Mouse (Mus musculus) stomach, embryonic 14.5 days (tissue): ENCODE results near the gene Taf11. TPM values are rescaled to one million over a fixed set of nuclear protein-coding genes. Genes with fewer than 3 reads are reported as not detected.
A peak's percentile ranks its signal among the peaks of the same experiment; 100 is the strongest.

Experiments used
- ATAC-seq: fragments of 200-750 bp; cut with Nextera tagmentation; 2 replicates; pipeline ENCODE4 v1.8.0; 2017; ENCODE audit warnings: low read depth, moderate TSS enrichment; ENCODE audit not compliant: insufficient number of reproducible peaks, insufficient read depth, low FRiP score
- H3K27ac ChIP-seq: fragments of 300-500 bp; sonication (generic); 2 replicates; pipeline ENCODE4 v1.5.1; 2014; ENCODE audit warnings: mild to moderate bottlenecking, low read length, moderate library complexity, mixed read lengths
- H3K27me3 ChIP-seq: fragments of 300-500 bp; sonication (generic); 2 replicates; pipeline ENCODE4 v1.6.1; 2014; ENCODE audit warnings: low read length, control low read depth, mixed read lengths; ENCODE audit not compliant: control insufficient read depth, insufficient read depth
- H3K36me3 ChIP-seq: fragments of 300-500 bp; sonication (generic); 2 replicates; pipeline ENCODE4 v1.6.1; 2014; ENCODE audit warnings: mild to moderate bottlenecking, control low read depth, low read length, moderate library complexity, mixed read lengths; ENCODE audit not compliant: control insufficient read depth, insufficient read depth
- H3K4me1 ChIP-seq: fragments of 300-500 bp; sonication (generic); 2 replicates; pipeline ENCODE4 v1.6.1; 2014; ENCODE audit warnings: low read length, control low read depth, mixed read lengths; ENCODE audit not compliant: control insufficient read depth, insufficient read depth
- H3K4me2 ChIP-seq: fragments of 300-500 bp; sonication (generic); replicated peaks from 2 replicates; pipeline ENCODE4 v1.6.1; 2014; ENCODE audit warnings: low read depth, low read length, control low read depth
- H3K4me3 ChIP-seq: fragments of 300-500 bp; sonication (generic); 2 replicates; pipeline ENCODE4 v1.5.1; 2014; ENCODE audit warnings: low read depth, low read length, control low read depth
- H3K9ac ChIP-seq: fragments of 300-500 bp; sonication (generic); replicated peaks from 2 replicates; pipeline ENCODE4 v1.6.1; 2014; ENCODE audit warnings: low read depth, mild to moderate bottlenecking, control low read depth, low read length, moderate library complexity, mixed read lengths
- H3K9me3 ChIP-seq: fragments of 300-500 bp; sonication (generic); 2 replicates; pipeline ENCODE4 v1.6.1; 2016; ENCODE audit warnings: low read depth, low read length, control low read depth; ENCODE audit not compliant: control insufficient read depth
- WGBS: fragments of 180-500 bp; shearing (Covaris S2); extraction: QIAGEN DNeasy Blood & Tissue Kit; methylation state at CpG from one replicate; pipeline ENCODE4 v1.1.7; 2014; 5-methylcytosine and 5-hydroxymethylcytosine counted together
- polyA plus RNA-seq: library from polyadenylated mRNA; unstranded; fragments of >200 nt; fragmentation: Nextera tagmentation; extraction: Ambion mirVana; gene quantifications from 2 replicates; pipeline ENCODE4 v1.2.1, GENCODE M21; 2014

Taf11 gene
- polyA plus RNA-seq = 63.3 and 67.9 TPM in 2 replicates

DNA sequence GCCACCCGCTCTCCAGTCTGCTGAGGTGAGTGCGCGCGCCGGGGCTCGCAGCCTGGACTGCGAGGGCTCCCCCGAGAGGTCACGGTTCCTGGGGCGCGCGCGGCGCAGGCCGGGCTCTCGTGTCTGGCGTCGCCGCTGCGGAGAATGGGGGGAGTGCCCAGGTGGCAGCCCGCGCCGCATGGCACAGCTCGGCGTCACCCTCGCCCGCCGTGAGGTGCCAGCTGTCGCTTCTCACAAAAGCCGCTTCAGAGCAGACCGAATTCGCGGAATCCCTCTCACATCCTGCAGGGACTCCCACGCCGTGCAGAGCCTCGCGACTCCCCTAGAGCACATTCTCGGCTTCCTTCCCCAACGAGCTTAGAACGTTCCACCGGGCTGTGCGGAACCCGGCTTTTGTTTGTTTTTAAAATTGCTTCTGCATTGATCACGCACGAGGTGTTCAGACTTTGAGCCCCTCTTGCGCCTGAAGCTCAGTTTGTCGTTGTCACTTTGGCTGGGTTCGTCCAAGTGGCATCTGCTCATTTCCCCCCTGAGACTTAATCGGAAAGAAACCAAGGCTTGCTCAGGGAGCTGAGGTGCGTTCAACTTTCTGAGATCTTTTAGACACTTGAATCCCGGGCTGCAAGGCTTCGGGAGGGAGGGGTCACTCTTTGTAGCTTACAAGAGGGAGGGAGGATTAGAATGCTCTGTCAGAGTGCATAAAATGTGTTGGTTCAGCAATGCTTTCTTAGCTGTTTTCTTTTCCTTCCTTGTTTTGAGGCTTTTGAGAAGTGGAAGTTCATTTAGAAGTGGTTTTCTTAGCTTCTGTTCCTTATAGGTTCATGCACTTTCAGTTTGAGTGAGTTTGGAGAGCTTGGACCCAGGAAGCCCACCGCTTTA lies at the start of gene Taf11:
Taf11 (minus strand) TSS at position 223 of the 879 bp plus-strand sequence.
- H3K27me3 ChIP-seq = no peaks in the 10 kb centered on the region
- peak within 1 kb of the TSS; percentile 69 for H3K4me3 ChIP-seq
- H3K9ac ChIP-seq = peak within 1 kb of the TSS; percentile 71
- no peaks in the 10 kb centered on the region for H3K9me3 ChIP-seq
- H3K36me3 ChIP-seq = peaks cover 5% of the 10 kb centered on the region; the same call in 1 of the 2 replicates
- H3K27ac ChIP-seq = peak within 1 kb of the TSS; percentile 77
- H3K4me1 ChIP-seq = peaks cover 22% of the 10 kb centered on the region
- H3K4me2 ChIP-seq = peak within 1 kb of the TSS; percentile 89
- peak; percentile 34; the same call in 1 of the 2 replicates for ATAC-seq
- WGBS = 1% methylated on average over 45 of the region's 53 CpGs

DNA sequence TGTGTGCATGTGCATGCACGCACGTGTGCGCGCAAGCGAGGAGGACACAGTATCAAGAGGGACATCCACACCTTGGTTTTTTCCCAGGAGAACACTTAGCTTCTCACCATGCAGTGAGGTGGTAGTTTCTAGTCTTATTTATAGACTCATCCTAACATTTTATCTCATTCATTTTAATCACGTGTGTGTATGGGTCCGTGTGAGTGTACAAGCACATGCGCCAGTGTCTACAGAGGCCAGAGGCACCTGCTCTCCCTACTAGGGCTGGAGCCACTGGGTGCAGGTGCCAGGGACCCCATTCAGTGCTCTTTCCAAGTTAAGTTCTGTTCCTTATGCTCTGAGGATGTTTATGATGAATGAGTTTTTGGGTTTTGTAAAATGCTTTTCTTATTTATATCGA lies 48.0 kb upstream of the Taf11 start:
- Histone ChIP-seq H3K9ac (no peak overlapping the region), H3K4me2 (no peak overlapping the region), H3K36me3 (no peaks in the 10 kb centered on the region), H3K4me3 (no peak overlapping the region), H3K4me1 (peaks cover 11% of the 10 kb centered on the region; the same call in 1 of the 2 replicates), H3K27me3 (no peaks in the 10 kb centered on the region), H3K9me3 (no peaks in the 10 kb centered on the region), H3K27ac (no peak overlapping the region)
- no peak for ATAC-seq
- WGBS = 89% methylated on average over 9 of the region's 9 CpGs

DNA sequence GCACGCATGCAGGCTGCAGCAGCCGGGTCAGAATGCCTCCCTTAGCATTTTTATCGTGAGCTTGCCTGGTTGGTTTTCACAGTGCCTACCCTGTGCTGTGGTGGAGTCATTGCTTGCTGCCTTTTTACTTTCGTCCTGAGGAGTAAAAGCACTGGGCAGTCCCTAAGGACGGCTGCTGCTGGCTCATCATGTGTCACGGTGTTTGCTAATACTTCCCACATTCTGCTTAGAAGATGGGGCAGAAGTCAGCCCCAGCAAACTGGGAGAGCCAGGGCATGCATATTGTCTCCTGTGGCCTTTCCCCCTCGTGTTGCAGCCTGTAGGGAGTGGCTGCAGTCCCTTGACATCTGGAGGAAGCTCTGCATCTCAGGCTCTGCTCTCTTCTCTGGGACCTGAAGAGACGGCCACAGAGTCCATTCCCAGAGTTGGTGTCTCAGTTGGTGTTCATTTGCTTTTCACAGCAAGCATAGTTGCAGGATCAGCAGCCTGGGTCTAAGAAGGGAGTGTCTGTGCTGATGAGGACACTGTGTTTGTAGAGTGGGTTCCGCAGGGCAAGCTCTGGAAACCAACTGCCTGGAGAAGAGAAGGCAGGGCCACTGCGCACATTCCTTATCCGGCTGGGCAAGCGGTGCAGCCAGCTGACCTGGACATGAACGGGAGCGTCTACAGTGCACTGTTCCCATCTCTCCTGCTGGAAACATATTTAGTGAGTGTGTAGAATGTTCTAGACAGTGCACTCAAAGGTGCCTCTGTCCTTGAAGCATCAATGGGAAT lies 45.2 kb upstream of the Taf11 start:
- ATAC-seq = no peak
- no peaks in the 10 kb centered on the region for H3K9me3 ChIP-seq
- 47% methylated on average over 14 of the region's 14 CpGs for WGBS
- H3K4me1 ChIP-seq = peaks cover 11% of the 10 kb centered on the region; the same call in 1 of the 2 replicates
- H3K9ac ChIP-seq = no peak overlapping the region
- H3K4me3 ChIP-seq = no peak overlapping the region
- H3K27ac ChIP-seq = no peak overlapping the region; the same call in 1 of the 2 replicates
- no peak overlapping the region for H3K4me2 ChIP-seq
- H3K36me3 ChIP-seq = no peaks in the 10 kb centered on the region
- H3K27me3 ChIP-seq = no peaks in the 10 kb centered on the region

DNA sequence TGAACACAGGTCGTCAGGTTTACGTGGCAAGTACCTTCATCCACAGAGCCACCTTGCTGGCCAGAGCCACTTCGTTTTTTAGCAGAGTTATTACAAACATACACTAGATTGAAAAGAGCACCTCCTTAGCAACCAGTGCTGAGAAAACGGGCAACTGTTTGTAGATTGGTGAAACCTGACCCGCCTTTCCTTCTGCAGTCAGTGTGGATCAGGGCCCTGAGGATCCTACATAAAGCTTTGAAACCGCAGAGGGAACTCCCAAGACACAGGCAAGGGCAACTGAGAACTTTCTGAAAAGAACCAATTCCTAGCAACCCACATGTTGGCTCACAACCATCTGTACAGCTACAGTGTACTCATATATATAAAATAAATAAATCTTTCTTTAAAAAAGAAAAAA lies 43.5 kb upstream of the Taf11 start:
- H3K4me3 ChIP-seq = no peak overlapping the region
- no peaks in the 10 kb centered on the region for H3K27me3 ChIP-seq
- no peaks in the 10 kb centered on the region for H3K36me3 ChIP-seq
- no peak overlapping the region for H3K27ac ChIP-seq
- H3K9me3 ChIP-seq = no peaks in the 10 kb centered on the region
- H3K4me1 ChIP-seq = peaks cover 11% of the 10 kb centered on the region; the same call in 1 of the 2 replicates
- WGBS = 39% methylated on average over 6 of the region's 6 CpGs
- no peak overlapping the region for H3K4me2 ChIP-seq
- H3K9ac ChIP-seq = no peak overlapping the region
- ATAC-seq = no peak

DNA sequence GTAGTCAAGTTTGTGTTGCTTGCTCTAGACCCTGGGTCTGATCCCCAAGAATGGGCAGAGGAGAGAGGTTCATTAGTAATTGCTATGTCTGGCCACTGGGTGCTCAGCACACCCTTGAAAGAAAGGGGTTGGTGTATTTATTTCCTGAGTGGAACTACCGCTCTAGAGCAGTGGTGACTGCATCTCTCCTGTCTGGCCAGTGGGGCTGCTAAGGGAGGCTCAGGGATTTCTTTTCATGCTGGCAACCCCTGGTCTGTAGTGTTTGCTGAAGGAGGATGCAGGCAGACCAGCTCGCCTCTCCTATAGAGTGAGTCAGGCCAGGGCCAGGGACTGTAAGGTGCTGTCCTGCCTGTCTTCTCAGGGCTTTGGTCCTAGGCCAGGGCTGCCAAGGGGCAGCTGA lies 37.5 kb upstream of the Taf11 start:
- Histone ChIP-seq H3K4me2 (no peak overlapping the region), H3K9me3 (no peaks in the 10 kb centered on the region), H3K4me3 (no peak overlapping the region), H3K27ac (peak overlapping the region; percentile 55; the same call in 1 of the 2 replicates), H3K36me3 (no peaks in the 10 kb centered on the region), H3K27me3 (no peaks in the 10 kb centered on the region), H3K9ac (no peak overlapping the region), H3K4me1 (peaks cover 20% of the 10 kb centered on the region; the same call in 1 of the 2 replicates)
- WGBS = 66% methylated on average over 2 of the region's 2 CpGs
- ATAC-seq = no peak; the same call in 1 of the 2 replicates

DNA sequence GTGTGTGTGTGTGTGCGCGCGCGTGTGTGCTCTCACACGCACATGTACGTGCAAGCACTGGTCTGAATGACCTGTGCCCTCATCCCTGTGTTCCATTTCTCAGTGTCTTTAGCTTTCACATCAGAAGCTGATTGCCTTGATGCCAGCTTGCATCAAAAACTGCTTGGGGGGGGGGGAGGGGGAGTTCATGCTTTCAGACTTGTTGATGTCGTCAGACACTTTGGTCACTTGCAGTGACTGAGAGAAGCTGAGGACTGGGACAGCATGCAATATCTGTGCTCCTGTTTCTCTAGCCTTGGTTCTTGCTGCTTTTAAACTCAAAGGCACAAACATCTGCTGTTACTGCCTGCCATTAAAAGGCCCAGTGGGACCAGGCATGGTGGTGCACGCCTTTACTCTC lies 36.7 kb upstream of the Taf11 start:
- H3K9ac ChIP-seq = no peak overlapping the region
- peak overlapping the region; percentile 79; the same call in 1 of the 2 replicates for H3K27ac ChIP-seq
- no peak overlapping the region for H3K4me2 ChIP-seq
- H3K27me3 ChIP-seq = no peaks in the 10 kb centered on the region
- no peaks in the 10 kb centered on the region for H3K9me3 ChIP-seq
- WGBS = 80% methylated on average over 8 of the region's 8 CpGs
- no peak for ATAC-seq
- H3K36me3 ChIP-seq = no peaks in the 10 kb centered on the region
- H3K4me3 ChIP-seq = no peak overlapping the region
- H3K4me1 ChIP-seq = peaks cover 24% of the 10 kb centered on the region; the same call in 1 of the 2 replicates

DNA sequence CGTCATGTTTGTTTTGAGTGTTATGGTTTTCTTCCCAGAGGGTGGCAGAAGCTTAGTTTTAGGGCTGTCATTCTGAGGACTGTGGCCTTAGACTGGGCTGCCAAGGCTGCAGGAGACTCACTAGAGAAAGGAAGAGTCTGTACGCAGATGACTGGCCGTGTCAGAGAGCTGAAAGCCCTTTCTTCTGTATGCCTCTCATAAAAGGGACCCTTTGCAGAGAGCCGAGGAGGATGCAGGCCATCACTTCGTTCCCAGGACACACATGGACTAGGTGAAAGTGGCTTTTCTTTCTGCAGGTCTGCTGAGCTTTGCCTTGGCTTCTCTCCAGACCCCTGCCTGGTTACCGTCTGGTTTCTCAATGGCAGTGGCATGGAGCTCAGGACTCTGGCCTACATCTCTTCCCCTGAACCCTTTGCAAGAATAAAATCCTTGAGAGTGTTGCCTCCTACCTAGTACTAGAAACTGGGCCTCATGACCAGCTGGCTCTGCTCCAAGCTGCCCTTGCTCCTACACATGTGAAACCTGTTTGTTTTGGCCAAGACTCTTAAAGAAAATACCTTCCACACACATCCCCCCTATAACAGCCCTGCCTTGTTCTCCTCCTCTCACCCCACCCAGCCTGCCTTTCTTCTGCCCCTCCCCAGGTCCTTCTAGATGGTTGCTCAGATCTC lies 36.0 kb upstream of the Taf11 start:
- ATAC-seq = peak; percentile 43; the same call in 1 of the 2 replicates
- H3K9me3 ChIP-seq = no peaks in the 10 kb centered on the region
- H3K27me3 ChIP-seq = no peaks in the 10 kb centered on the region
- H3K4me3 ChIP-seq = no peak overlapping the region
- H3K4me2 ChIP-seq = no peak overlapping the region; the same call in 1 of the 2 replicates
- H3K36me3 ChIP-seq = no peaks in the 10 kb centered on the region
- H3K4me1 ChIP-seq = peaks cover 24% of the 10 kb centered on the region; the same call in 1 of the 2 replicates
- WGBS = 49% methylated on average over 6 of the region's 6 CpGs
- H3K27ac ChIP-seq = peak overlapping the region; percentile 79; the same call in 1 of the 2 replicates
- no peak overlapping the region; the same call in 1 of the 2 replicates for H3K9ac ChIP-seq

DNA sequence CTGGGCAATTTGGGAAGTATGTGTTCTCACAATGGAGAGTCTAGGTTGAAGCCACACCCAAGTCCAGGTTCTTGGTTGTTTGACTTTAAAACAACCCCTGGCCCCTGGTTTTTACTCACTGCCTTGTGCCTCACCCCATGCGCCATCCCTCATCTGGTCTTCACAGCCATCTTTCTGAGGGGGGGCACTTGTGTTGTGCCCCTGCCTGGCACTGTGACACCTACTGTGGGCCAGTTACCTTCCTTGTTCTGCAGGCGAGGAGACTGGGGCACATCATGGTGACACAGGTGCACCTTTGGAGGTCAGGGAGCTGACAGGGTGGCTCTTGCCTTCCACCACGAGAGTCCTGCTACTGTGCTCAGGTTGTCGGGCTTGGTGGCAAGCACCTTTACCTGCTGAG lies 32.5 kb upstream of the Taf11 start:
- Histone ChIP-seq H3K27ac (no peak overlapping the region), H3K9ac (no peak overlapping the region), H3K36me3 (no peaks in the 10 kb centered on the region), H3K27me3 (no peaks in the 10 kb centered on the region), H3K9me3 (no peaks in the 10 kb centered on the region), H3K4me1 (peaks cover 50% of the 10 kb centered on the region; the same call in 1 of the 2 replicates), H3K4me3 (no peak overlapping the region), H3K4me2 (no peak overlapping the region)
- ATAC-seq = no peak
- 85% methylated on average over 4 of the region's 4 CpGs for WGBS
